Mouse (Mus musculus) heart, postnatal 0 days (tissue): ENCODE measurements around the gene Rhebl1. TPM values are rescaled to one million over a fixed set of nuclear protein-coding genes. Genes with fewer than 3 reads are reported as not detected.

Source experiments
- ATAC-seq: fragments of 200-750 bp; cut with Nextera tagmentation; 2 replicates; pipeline ENCODE4 v1.8.0; 2017; ENCODE audit warnings: low read depth, moderate number of reproducible peaks, moderate library complexity; ENCODE audit not compliant: insufficient read depth
- DNase-seq: peaks from one replicate; pipeline ENCODE4 v3.0.0-alpha.2; 2016; ENCODE audit warnings: low spot score
- H3K27ac ChIP-seq: fragments of 300-500 bp; sonication (generic); 2 replicates; pipeline ENCODE4 v1.5.1; 2014; ENCODE audit warnings: low read depth, mild to moderate bottlenecking
- H3K27me3 ChIP-seq: fragments of 300-500 bp; sonication (generic); 2 replicates; pipeline ENCODE4 v1.6.1; 2014; ENCODE audit warnings: low read length, mixed read lengths; ENCODE audit not compliant: control insufficient read depth, insufficient read depth
- H3K36me3 ChIP-seq: fragments of 300-500 bp; sonication (generic); replicated peaks from 2 replicates; pipeline ENCODE4 v1.6.1; 2014; ENCODE audit warnings: low read length, mixed read lengths; ENCODE audit not compliant: control insufficient read depth, insufficient read depth
- H3K4me1 ChIP-seq: fragments of 300-500 bp; sonication (generic); 2 replicates; pipeline ENCODE4 v1.6.1; 2014; ENCODE audit warnings: antibody characterized with exemption; ENCODE audit not compliant: control insufficient read depth, insufficient read depth
- H3K4me2 ChIP-seq: fragments of 300-500 bp; sonication (generic); 2 replicates; pipeline ENCODE4 v1.6.1; 2014; ENCODE audit warnings: low read depth, mild to moderate bottlenecking, low read length, moderate library complexity
- H3K4me3 ChIP-seq: fragments of 300-500 bp; sonication (generic); 2 replicates; pipeline ENCODE4 v1.5.1; 2014; ENCODE audit warnings: low read depth, low read length
- H3K9ac ChIP-seq: fragments of 300-500 bp; sonication (generic); replicated peaks from 2 replicates; pipeline ENCODE4 v1.6.1; 2014; ENCODE audit warnings: low read depth, low read length, mixed read lengths
- H3K9me3 ChIP-seq: fragments of 300-500 bp; sonication (generic); replicated peaks from 2 replicates; pipeline ENCODE4 v1.6.1; 2016; ENCODE audit warnings: low read length; ENCODE audit not compliant: control insufficient read depth
- CTCF ChIP-seq: IDR thresholded peaks from 2 replicates; pipeline ENCODE4 v1.5.1; 2016; ENCODE audit warnings: antibody characterized with exemption, control low read depth, low read depth
- EP300 ChIP-seq: IDR thresholded peaks from 2 replicates; pipeline ENCODE4 v1.6.1; 2016; ENCODE audit warnings: antibody characterized with exemption, low read depth
- WGBS: fragments of 180-500 bp; shearing (Covaris S2); extraction: QIAGEN DNeasy Blood & Tissue Kit; methylation state at CpG from one replicate; pipeline ENCODE4 v1.1.7; 2014; 5-methylcytosine and 5-hydroxymethylcytosine counted together
- polyA plus RNA-seq: library from polyadenylated mRNA; unstranded; fragments of >200 nt; fragmentation: Nextera tagmentation; extraction: Ambion mirVana; gene quantifications from 2 replicates; pipeline ENCODE4 v1.2.1, GENCODE M21; 2015
- total RNA-seq: library from RNA; depleted of rRNA; stranded (reverse); fragments of >200 nt; gene quantifications from 2 replicates; pipeline ENCODE4 v1.2.3, GENCODE M21; 2014; ENCODE audit warnings: low replicate concordance

The Rhebl1 gene
- total and polyA plus RNA-seq, 2 experiments from 2014 or later = 4.1 to 12.6 TPM

DNA sequence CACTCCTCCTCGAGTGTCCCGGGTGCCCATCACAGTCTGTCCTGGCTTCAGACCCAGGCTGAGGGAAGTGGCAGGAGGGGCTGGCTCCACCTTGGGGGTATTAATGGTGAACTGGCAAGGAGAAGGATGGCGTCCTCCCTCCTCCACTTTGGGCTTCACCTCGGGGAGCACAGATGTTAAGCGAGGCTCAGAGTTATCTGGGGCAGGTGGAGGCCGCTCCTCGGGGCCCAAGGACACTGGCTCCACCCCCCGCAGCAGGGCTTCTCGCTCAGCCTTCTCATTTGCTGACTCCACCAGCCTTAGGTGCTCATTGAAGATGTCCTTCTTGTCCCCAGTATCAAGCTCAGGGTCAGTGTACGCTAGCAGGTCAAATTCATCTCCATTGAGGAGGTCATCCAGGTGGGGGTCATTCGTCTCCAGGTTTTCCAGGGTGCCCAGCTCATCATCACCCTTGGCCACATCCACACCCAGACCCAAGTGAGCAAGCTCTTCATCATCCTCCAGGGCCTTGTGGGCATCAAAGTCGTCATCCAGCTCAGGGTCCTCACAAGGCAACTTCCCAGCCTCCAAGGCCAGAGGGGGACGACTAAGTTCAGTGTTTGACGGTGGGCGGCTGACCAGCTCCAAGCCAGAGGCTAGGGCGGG is 44.3 kb downstream of the Rhebl1 start:
- no peak overlapping the region for H3K9ac ChIP-seq
- no peak overlapping the region for H3K27ac ChIP-seq
- TF ChIP-seq CTCF (no peak), EP300 (no peak)
- whole genome bisulfite sequencing = 86% methylated on average over 16 of the region's 16 CpGs
- H3K36me3 ChIP-seq = peaks cover 100% of the 10 kb centered on the region
- no peaks in the 10 kb centered on the region for H3K9me3 ChIP-seq
- no peaks in the 10 kb centered on the region for H3K4me1 ChIP-seq
- DNase-seq (no peak), ATAC-seq (no peak)
- H3K4me2 ChIP-seq = no peak overlapping the region
- H3K27me3 ChIP-seq = no peaks in the 10 kb centered on the region
- no peak overlapping the region for H3K4me3 ChIP-seq

DNA sequence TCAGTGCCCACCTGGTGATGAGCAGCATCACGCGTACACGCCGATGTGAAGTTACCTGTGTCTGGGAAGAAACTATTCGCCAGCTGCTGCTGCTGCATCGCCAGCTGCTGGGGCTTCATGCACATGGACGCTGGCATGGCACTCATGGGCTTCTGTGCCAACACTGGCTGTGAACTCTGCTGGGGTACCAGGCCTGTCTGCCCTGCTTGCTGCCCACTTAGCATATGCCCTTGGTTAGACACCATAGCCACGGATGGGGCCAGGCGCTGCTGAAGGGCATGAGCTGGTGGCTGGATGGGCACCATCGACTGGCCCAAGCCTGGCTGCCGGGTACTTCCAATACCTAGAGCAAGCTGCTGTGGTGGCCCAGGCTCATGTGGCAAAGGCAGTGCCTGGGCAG is 45.2 kb downstream of the Rhebl1 start:
- H3K4me2 ChIP-seq = no peak overlapping the region
- WGBS = 92% methylated on average over 11 of the region's 11 CpGs
- DNase-seq (no peak), ATAC-seq (no peak)
- H3K4me3 ChIP-seq = no peak overlapping the region
- TF ChIP-seq CTCF = no peak
- no peak for TF ChIP-seq EP300
- no peak overlapping the region for H3K9ac ChIP-seq
- peaks cover 100% of the 10 kb centered on the region for H3K36me3 ChIP-seq
- no peak overlapping the region for H3K27ac ChIP-seq
- H3K4me1 ChIP-seq = no peaks in the 10 kb centered on the region
- H3K9me3 ChIP-seq = no peaks in the 10 kb centered on the region
- H3K27me3 ChIP-seq = no peaks in the 10 kb centered on the region

DNA sequence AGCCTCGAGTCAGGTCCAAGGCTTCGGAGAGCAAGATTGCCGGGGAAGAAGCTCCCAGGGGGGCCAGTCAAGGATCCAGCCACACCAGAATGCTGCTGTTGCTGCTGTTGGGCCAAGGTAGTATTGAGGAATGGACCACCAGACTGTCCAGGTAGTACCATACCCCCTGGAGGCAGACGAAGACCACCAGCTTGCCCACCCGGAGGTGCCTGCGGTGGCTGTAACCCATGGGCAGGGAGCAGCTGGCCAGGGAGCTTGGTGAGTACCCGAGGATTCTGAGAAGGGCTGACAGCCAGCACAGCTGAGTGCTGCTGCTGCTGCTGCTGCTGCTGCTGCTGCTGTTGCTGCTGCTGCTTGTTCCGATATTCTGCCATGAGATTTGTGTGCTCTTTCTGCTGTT is 48.2 kb downstream of the Rhebl1 start:
- no peak overlapping the region for H3K9ac ChIP-seq
- ATAC-seq (no peak), DNase-seq (no peak)
- 85% methylated on average over 8 of the region's 8 CpGs for WGBS
- no peak overlapping the region for H3K4me3 ChIP-seq
- no peaks in the 10 kb centered on the region for H3K27me3 ChIP-seq
- H3K4me1 ChIP-seq = no peaks in the 10 kb centered on the region
- H3K27ac ChIP-seq = no peak overlapping the region
- TF ChIP-seq EP300 = no peak
- TF ChIP-seq CTCF = no peak
- H3K4me2 ChIP-seq = no peak overlapping the region
- no peaks in the 10 kb centered on the region for H3K9me3 ChIP-seq
- H3K36me3 ChIP-seq = peaks cover 100% of the 10 kb centered on the region

DNA sequence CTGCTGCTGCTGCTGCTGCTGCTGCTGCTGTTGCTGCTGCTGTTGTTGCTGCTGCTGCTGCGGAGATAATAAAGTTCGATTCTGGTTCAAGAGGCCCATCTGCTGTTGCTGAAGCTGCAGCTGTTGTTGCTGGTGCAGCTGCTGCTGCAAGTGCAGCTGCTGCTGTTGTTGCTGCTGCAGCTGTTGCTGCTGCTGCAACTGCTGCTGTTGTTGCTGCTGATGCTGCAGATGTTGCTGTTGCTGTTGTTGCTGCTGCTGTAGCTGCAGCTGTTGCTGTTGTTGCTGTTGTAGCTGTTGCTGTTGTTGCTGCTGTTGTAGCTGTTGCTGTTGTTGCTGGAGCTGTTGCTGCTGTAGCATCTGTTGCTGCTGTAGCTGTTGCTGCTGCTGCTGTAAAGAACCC is 49.2 kb downstream of the Rhebl1 start:
- H3K36me3 ChIP-seq = peaks cover 100% of the 10 kb centered on the region
- no peak overlapping the region for H3K4me2 ChIP-seq
- no peak overlapping the region for H3K27ac ChIP-seq
- no peak for DNase-seq
- no peaks in the 10 kb centered on the region for H3K4me1 ChIP-seq
- no peak overlapping the region for H3K4me3 ChIP-seq
- no peak for ATAC-seq
- 95% methylated on average over 2 of the region's 2 CpGs for WGBS
- H3K27me3 ChIP-seq = no peaks in the 10 kb centered on the region
- no peak overlapping the region for H3K9ac ChIP-seq
- TF ChIP-seq CTCF = no peak
- TF ChIP-seq EP300 = no peak
- no peaks in the 10 kb centered on the region for H3K9me3 ChIP-seq

DNA sequence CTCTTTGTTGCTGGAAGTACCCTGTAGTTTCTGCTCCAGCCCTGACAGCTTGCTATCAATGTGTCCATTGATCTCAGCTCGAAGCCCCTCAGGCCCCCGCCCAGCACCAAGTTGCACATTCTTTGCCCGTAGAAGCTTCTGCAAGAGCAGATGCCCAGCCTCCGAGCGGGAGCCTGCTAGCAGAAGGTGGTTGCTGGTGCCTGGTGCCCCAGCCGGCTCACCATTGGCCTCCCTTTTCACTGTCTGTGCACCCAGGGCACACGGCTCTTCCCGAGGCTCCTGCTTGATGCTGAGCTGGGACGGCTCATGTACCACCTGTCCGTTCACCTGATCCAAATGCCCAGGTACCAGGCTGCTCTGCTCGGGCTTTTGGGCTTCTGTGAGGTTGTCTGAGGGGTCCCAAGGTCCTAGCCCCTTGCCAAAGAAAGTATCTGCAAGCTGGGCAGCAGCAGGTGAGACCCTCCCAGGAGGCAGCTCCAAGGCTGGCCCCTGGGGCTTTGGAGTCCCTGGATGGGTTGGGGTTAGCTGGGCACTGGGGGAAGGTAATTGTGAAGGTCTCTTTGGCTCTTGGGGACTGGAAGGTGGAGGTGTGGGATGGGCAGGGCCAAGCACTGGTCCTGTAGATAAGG is 50.6 kb downstream of the Rhebl1 start:
- WGBS = 88% methylated on average over 11 of the region's 11 CpGs

More for the DNA sequence above, 50.6 kb downstream of the Rhebl1 start:
- no peak overlapping the region for H3K4me2 ChIP-seq
- DNase-seq (no peak), ATAC-seq (no peak; the same call in 1 of the 2 replicates)
- H3K27me3 ChIP-seq = no peaks in the 10 kb centered on the region
- H3K9me3 ChIP-seq = no peaks in the 10 kb centered on the region
- no peak overlapping the region for H3K9ac ChIP-seq
- H3K4me3 ChIP-seq = no peak overlapping the region
- peaks cover 100% of the 10 kb centered on the region for H3K36me3 ChIP-seq
- TF ChIP-seq CTCF = no peak
- TF ChIP-seq EP300 = no peak
- no peaks in the 10 kb centered on the region for H3K4me1 ChIP-seq
- no peak overlapping the region for H3K27ac ChIP-seq
